In genomic region chr10:78288135-78288534, GRCm38 (mm10) we compare ENCODE assay signal across 25 mouse cellular contexts. TPM values are rescaled to one million over a fixed set of nuclear protein-coding genes. Genes with fewer than 3 reads are reported as not detected.
DNase-seq lines count a peak whose midpoint lies in the region; ATAC-seq and TF ChIP-seq lines count a peak whose summit lies in the region.
"Had no signal": no experiment of that assay in that cellular context is flagged by ENCODE, and none has a peak within 500 bp of the region (broad histone marks: within the 10 kb centered on the region; RNA-seq: fewer than 3 reads in every experiment).

No protein-coding gene starts in this region.

- whole genome bisulfite sequencing in kidney, adult 2 months = 72% methylated on average over 5 of the region's 5 CpGs
- WGBS in limb, embryonic 12.5 days = 90% methylated on average over 5 of the region's 5 CpGs
- WGBS in limb, embryonic 10.5 days = 95% methylated on average over 5 of the region's 5 CpGs
- WGBS in intestine, embryonic 15.5 days = 76% methylated on average over 5 of the region's 5 CpGs
- 80% methylated on average over 5 of the region's 5 CpGs for WGBS in stomach, postnatal 0 days

- no peaks in the 10 kb centered on the region for H3K36me3 ChIP-seq in kidney, adult 2 months (ENCODE audit: control insufficient read depth, insufficient read depth, low read length)
- H3K36me3 ChIP-seq in limb, embryonic 12.5 days = peaks cover 45% of the 10 kb centered on the region
- peaks cover 44% of the 10 kb centered on the region for H3K36me3 ChIP-seq in limb, embryonic 10.5 days
- peaks cover 17% of the 10 kb centered on the region for H3K36me3 ChIP-seq in intestine, embryonic 15.5 days
- H3K36me3 ChIP-seq in stomach, postnatal 0 days (ENCODE audit: control insufficient read depth, insufficient read depth, low read length) = peaks cover 16% of the 10 kb centered on the region

- H3K27me3 ChIP-seq in kidney, adult 2 months (replicated peaks; ENCODE audit: control insufficient read depth, insufficient read depth, low read length) = no peaks in the 10 kb centered on the region
- no peaks in the 10 kb centered on the region for H3K27me3 ChIP-seq in limb, embryonic 12.5 days
- H3K27me3 ChIP-seq in limb, embryonic 10.5 days (ENCODE audit: low read depth, poor library complexity, severe bottlenecking) = no peaks in the 10 kb centered on the region
- no peaks in the 10 kb centered on the region for H3K27me3 ChIP-seq in intestine, embryonic 15.5 days (replicated peaks)
- no peaks in the 10 kb centered on the region for H3K27me3 ChIP-seq in stomach, postnatal 0 days (ENCODE audit: control insufficient read depth, insufficient read depth, low read length)
- H3K27me3 ChIP-seq: embryonic facial prominence, embryonic 13.5 days; forebrain, embryonic 15.5 days; heart, embryonic 15.5 days; limb, embryonic 13.5 days; midbrain, embryonic 15.5 days; Patski had no signal

- H3K4me3 ChIP-seq in kidney, adult 2 months (ENCODE audit: insufficient read depth, low read depth, low read length) = no peak overlapping the region
- no peak overlapping the region for H3K4me3 ChIP-seq in limb, embryonic 12.5 days (replicated peaks)
- no peak overlapping the region for H3K4me3 ChIP-seq in limb, embryonic 10.5 days
- no peak overlapping the region for H3K4me3 ChIP-seq in intestine, embryonic 15.5 days (replicated peaks)
- no peak overlapping the region for H3K4me3 ChIP-seq in stomach, postnatal 0 days (ENCODE audit: low read depth, low read length)
- H3K4me3 ChIP-seq: embryonic facial prominence, embryonic 13.5 days; forebrain, embryonic 10.5 days; forebrain, embryonic 15.5 days; heart, embryonic 10.5 days; heart, embryonic 15.5 days; limb, embryonic 13.5 days; liver, embryonic 12.5 days; midbrain, embryonic 15.5 days had no signal

- H3K9me3 ChIP-seq in limb, embryonic 12.5 days = no peaks in the 10 kb centered on the region
- no peaks in the 10 kb centered on the region for H3K9me3 ChIP-seq in limb, embryonic 10.5 days (replicated peaks)
- no peaks in the 10 kb centered on the region for H3K9me3 ChIP-seq in intestine, embryonic 15.5 days
- no peaks in the 10 kb centered on the region for H3K9me3 ChIP-seq in stomach, postnatal 0 days (ENCODE audit: control insufficient read depth, low read length)
- H3K9me3 ChIP-seq: embryonic facial prominence, embryonic 13.5 days; forebrain, embryonic 10.5 days; forebrain, embryonic 15.5 days; heart, embryonic 10.5 days; heart, embryonic 15.5 days; limb, embryonic 13.5 days; liver, embryonic 12.5 days; midbrain, embryonic 15.5 days had no signal

- no peak overlapping the region for H3K9ac ChIP-seq in limb, embryonic 12.5 days (replicated peaks)
- H3K9ac ChIP-seq in intestine, embryonic 15.5 days = no peak overlapping the region
- no peak overlapping the region for H3K9ac ChIP-seq in stomach, postnatal 0 days (ENCODE audit: low read length)
- H3K9ac ChIP-seq: embryonic facial prominence, embryonic 13.5 days; forebrain, embryonic 15.5 days; heart, embryonic 15.5 days; limb, embryonic 13.5 days; liver, embryonic 12.5 days; midbrain, embryonic 15.5 days had no signal

- 0 out of 2 replicates have a peak, but pooled peaks have one; percentile 5 for ATAC-seq in limb, embryonic 12.5 days (ENCODE audit: insufficient number of reproducible peaks, insufficient read depth, low FRiP score, low TSS enrichment, low read depth)
- ATAC-seq in intestine, embryonic 15.5 days = peak; percentile 43
- no peak; the same call in 1 of the 2 replicates for ATAC-seq in stomach, postnatal 0 days (ENCODE audit: low FRiP score, low TSS enrichment)
- ATAC-seq: forebrain, embryonic 15.5 days; hindbrain, embryonic 16.5 days; midbrain, embryonic 15.5 days; Patski had no signal

- no peak for TF ChIP-seq CTCF in kidney, adult 2 months (conservative IDR thresholded peaks at IDR 0.05; ENCODE audit: insufficient read depth, insufficient read length, low read depth, low read length)
- TF ChIP-seq CTCF in stomach, postnatal 0 days (IDR thresholded peaks at IDR 0.05; ENCODE audit: low read depth) = no peak

- peaks cover 20% of the 10 kb centered on the region for H3K4me1 ChIP-seq in kidney, adult 2 months (ENCODE audit: control insufficient read depth, insufficient read depth, low read length)
- peaks cover 24% of the 10 kb centered on the region for H3K4me1 ChIP-seq in limb, embryonic 12.5 days (replicated peaks)
- peaks cover 32% of the 10 kb centered on the region for H3K4me1 ChIP-seq in limb, embryonic 10.5 days
- H3K4me1 ChIP-seq in intestine, embryonic 15.5 days (replicated peaks) = no peaks in the 10 kb centered on the region
- no peaks in the 10 kb centered on the region for H3K4me1 ChIP-seq in stomach, postnatal 0 days (replicated peaks; ENCODE audit: control insufficient read depth, insufficient read depth)
- H3K4me1 ChIP-seq: forebrain, embryonic 15.5 days; midbrain, embryonic 15.5 days had no signal

- DNase-seq in kidney, adult 2 months = no peak
- no peak for DNase-seq in kidney, postnatal 10 days
- no peak for DNase-seq in limb, embryonic 10.5 days (ENCODE audit: low spot score)
- DNase-seq in stomach, postnatal 0 days (ENCODE audit: low spot score) = peak; percentile 29
- no peak for DNase-seq in frontal cortex, postnatal 14 days (ENCODE audit: low spot score in 2 of 2)
- DNase-seq: adrenal gland, postnatal 14 days; gastrocnemius, postnatal 14 days; layer of hippocampus, adult 9-11 months; lung, adult 18-20 months; lung, postnatal 4 days; right cerebral cortex, postnatal 25 days; thymus, adult 2 months; thymus, postnatal 36 days had no signal

- TF ChIP-seq EP300 in stomach, postnatal 0 days (optimal IDR thresholded peaks at IDR 0.05) = no peak

- no peak for TF ChIP-seq POLR2A in kidney, adult 2 months (IDR thresholded peaks at IDR 0.05; ENCODE audit: low read depth, low read length)

- H3K27ac ChIP-seq in kidney, adult 2 months (ENCODE audit: insufficient read depth, low read depth, low read length) = peak overlapping the region; percentile 11; the same call in 1 of the 2 replicates
- no peak overlapping the region for H3K27ac ChIP-seq in limb, embryonic 12.5 days
- no peak overlapping the region for H3K27ac ChIP-seq in limb, embryonic 10.5 days
- 0 out of 2 replicates have a peak overlapping the region, but pooled peaks have one; percentile 54 for H3K27ac ChIP-seq in intestine, embryonic 15.5 days
- no peak overlapping the region for H3K27ac ChIP-seq in stomach, postnatal 0 days (replicated peaks)
- H3K27ac ChIP-seq: embryonic facial prominence, embryonic 13.5 days; forebrain, embryonic 10.5 days; forebrain, embryonic 15.5 days; heart, embryonic 10.5 days; heart, embryonic 15.5 days; limb, embryonic 13.5 days; liver, embryonic 12.5 days; midbrain, embryonic 15.5 days had no signal

- no peak overlapping the region for H3K4me2 ChIP-seq in limb, embryonic 12.5 days
- H3K4me2 ChIP-seq in intestine, embryonic 15.5 days (replicated peaks) = 0 out of 2 replicates have a peak overlapping the region, but pooled peaks have one; percentile 17
- H3K4me2 ChIP-seq in stomach, postnatal 0 days (replicated peaks; ENCODE audit: low read depth) = no peak overlapping the region
- H3K4me2 ChIP-seq: embryonic facial prominence, embryonic 13.5 days; forebrain, embryonic 15.5 days; heart, embryonic 15.5 days; limb, embryonic 13.5 days; liver, embryonic 12.5 days; midbrain, embryonic 15.5 days had no signal

RNA-seq across cellular contexts. Expression of gene Trappc10, which starts 43.7 kb away (rescaled TPM):
- 45.0 and 57.5 TPM in 2 replicates for polyA plus RNA-seq in kidney, adult 2 months (2012; rRNA removed)
- 17.0 and 18.8 TPM in 2 replicates for polyA plus RNA-seq in limb, embryonic 12.5 days (2016; fragmentation: Nextera tagmentation; extraction: Ambion mirVana)
- 10.3 and 13.1 TPM in 2 replicates for polyA plus RNA-seq in limb, embryonic 10.5 days (2016; fragmentation: Nextera tagmentation; extraction: Ambion mirVana)
- 17.3 and 17.6 TPM in 2 replicates for polyA plus RNA-seq in intestine, embryonic 15.5 days (2015; fragmentation: Nextera tagmentation; extraction: Ambion mirVana)
- 14.7 and 17.8 TPM in 2 replicates for polyA plus RNA-seq in stomach, postnatal 0 days (2015; fragmentation: Nextera tagmentation; extraction: Ambion mirVana)

Comparison
In these comparisons a context has a peak if more than half of its experiments do, and no peak if none do; other contexts are left out.
1. H3K27ac ChIP-seq: peak in kidney, adult 2 months (single experiment) and intestine, embryonic 15.5 days (single experiment); none in limb, embryonic 12.5 days (single experiment), limb, embryonic 10.5 days (single experiment) and stomach, postnatal 0 days (single experiment).